Mouse (Mus musculus): ENCODE measurements around the gene Atp8a1.
A peak's percentile ranks its signal among the peaks of the same experiment; 100 is the strongest.

Gene Atp8a1

DNA sequence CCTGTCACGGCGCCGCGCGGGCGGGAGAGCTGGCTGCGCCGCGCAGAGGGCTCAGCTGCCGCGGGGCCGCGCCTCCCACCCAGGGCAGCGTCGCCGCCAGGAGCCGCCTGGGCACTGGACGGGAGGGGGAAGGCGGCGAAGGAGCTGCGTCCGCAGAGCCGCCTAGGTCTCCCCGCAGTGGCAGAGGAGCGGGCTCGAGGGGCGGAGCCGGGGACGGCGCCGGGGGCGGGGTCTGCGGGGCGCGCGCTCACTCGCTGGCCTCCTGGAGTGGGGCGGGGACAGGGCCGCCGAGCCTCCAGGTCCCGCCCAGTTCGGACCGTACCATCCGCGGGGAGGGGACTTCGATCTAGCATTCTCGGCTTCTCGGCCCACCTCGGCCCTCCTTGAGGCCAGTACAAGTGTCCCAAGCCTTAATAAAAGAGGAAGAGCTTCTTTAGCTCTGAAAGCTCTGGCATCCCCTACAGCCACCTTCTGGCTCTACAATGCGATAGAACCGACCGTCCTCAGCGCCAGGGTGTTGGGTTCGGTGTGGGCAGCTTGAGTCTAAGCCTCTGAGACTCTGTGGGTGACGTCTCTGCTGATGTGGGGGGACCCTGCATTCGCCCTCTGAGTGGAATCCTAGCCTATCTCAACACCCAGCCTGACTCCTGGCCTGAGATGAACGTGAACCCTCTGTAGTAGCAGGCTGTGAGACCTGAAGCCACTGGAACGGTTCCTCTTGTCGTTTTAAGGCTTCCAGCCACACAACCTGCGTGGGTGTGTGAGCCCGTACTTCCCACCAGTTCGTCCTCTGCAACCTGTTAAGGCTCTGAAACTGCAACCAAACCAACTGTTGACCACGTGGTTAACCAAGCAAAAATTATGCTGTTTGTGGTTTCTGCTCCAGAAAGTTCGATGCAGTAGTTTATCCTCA lies at the start of gene Atp8a1:
TSS of gene Atp8a1 (minus strand) at position 182 of the 913 bp plus-strand sequence.
- DNase-seq, result peak; percentile 100

DNA sequence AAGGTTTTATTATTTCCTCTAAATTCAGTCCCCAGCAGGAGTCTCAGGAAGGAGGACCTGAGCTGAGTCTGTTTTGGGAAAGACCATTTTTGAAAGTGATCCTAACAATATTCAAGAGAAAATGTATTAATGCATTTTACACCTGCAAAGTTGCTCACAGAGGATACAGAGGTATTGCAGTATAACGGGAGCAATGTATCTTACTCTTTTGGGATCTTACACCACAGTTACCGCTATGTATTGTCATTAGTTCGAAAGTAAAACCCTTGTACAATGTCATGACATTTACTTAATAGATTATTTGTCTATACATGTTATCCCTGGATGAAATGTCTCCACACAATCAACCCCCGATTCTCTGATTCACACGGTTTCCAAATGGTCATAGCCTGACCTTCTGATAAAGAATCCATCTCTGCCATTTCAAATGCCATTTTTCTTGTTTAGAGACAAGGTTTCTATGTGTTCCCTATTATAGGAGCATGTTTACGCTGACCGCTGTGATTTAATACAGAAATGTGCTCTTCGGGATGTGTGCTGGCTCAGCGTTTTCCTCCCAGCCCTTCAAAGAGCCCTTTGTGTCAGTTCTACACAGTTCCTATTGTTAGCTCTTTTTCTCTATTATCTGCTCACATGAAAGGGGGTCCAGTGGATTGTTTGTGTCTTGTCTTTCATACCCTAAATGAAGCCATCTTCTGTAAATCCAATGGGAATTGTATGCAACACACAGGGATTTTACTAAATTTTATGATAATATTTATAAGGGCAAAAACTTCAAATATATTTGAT lies 37.4 kb upstream of the Atp8a1 start:
- DNase-seq, result no peak

DNA sequence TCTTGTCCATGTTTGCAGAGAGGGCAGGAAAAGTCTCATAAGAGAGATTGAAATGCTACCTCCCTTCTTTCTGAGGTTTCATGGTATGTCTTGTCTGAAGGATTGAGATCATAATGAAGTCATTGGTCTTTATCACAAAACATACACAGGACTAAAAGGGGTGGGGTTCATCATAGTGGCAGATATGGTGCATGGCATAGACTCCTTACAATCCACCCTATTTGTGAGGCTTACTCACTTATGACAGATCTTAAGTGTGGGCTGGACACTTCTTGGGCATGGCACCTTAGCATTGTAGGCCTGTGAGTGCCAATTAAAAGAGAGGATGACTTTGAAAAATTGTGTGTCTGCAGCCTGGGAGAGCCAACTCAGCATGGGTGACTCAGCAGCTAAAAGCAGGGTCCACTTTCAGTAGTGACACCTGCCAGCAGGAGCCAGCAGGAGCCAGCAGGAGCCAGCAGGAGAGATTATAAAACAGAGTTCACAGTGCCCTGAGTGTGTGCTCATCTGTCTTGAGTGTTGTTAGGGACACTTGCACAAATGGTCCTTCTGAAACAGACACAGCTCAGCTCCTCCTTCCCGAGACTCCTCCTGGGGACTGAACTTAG lies 36.4 kb upstream of the Atp8a1 start:
- DNase-seq, result no peak

DNA sequence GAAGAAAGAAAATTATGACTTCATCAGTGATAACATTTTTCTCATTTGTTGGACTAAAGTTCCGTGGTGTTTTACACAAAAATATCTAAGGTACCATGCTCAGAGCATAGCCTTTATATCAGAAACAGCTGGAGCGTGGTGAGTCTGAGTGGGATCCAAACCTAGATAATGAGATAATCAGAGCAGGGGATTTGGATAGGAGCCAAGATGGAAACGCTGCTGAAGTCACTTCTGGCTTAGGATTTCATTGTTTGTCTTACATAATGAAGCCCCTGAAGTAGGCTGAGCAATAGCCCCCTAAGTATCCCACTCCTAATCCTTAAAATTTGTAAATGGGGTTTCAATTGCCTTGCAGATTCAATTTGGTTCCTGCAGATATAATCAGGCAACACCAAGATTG lies 24.2 kb upstream of the Atp8a1 start:
- no peak for DNase-seq

DNA sequence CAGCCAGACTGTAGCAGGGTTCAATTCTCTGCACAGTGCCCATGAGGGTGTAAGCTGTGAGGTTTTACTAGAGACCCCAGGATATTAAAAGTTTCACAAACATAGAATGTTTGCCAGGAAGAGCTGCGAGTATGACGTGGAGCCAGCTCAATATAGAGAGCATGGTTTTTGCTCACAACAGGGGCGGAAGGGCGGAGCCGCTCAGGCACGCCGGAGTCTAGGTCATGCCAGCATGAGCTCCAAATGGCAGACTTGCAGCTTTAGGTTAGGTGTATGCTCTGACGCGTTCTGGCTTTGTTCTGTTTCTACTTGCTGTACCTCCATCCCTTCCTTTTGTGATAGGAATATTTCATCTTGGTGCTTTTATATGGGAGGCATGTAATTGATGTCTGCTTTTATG lies 19.0 kb upstream of the Atp8a1 start:
- DNase-seq, result no peak

DNA sequence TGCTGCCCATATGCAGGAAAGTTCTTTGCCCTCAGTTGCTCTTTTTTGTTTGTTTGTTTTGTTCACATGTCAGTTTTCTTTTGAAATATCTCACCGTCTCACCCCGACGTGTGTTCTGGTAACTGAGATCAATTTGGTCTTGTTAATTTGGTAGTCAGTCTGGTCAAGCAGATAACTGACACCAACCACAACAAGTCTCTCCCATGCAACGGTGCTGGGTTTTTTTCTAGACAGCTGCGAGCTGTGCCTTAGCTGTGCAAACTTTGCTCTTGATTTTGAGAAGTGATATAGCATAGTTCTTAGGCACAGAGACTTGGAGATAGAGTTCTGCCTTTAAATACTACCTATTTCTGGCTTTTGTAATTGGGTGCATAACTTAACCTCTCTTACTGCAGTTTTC lies 18.4 kb upstream of the Atp8a1 start:
- no peak for DNase-seq

DNA sequence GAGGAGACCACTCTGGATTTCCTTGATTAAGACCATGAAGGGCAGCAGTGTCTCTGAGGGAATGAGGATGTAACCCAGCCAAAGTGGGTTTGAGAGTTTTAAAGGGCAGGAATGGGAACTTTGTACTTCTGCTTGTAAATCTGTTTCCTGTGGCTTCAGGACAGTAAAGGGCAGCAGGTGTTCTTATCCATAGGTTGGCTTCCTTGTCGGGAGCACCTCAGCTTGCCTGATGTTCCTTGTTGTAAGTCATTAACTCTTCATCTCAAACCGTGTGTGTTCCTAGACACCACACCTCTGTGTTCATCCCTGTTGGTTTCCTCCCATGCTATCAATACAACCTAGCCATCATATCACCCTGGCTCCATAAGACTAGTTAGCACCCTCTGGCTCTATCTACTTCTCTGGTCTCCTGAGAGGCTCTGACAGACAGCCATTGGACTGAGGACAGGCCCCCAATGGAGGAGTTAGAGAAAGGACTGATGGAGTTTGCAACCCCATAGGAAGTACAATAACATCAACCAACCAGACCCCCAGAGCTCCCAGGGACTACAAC lies 17.4 kb upstream of the Atp8a1 start:
- no peak for DNase-seq

DNA sequence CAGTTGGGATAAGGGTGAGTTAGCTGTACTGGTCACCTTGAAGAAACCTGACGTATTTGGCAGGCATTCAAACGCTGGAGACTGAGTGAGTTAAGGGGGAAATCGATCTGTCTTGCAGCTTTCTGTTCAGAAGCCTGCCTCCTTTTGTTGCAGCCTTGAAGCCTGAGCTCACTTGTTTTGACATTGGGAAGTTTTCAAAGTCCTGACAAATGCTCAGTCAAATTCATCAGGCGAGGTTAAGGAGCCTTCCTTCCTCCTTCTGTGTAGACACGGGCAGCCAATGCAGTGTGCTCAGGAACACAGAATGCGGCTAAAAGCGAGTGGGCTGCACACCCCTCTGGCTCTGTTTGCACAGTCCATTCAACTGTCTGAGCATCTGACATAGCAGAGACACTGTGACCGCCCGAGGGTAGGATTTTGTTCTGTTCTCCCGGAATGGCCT lies 16.7 kb upstream of the Atp8a1 start:
- no peak for DNase-seq

DNA sequence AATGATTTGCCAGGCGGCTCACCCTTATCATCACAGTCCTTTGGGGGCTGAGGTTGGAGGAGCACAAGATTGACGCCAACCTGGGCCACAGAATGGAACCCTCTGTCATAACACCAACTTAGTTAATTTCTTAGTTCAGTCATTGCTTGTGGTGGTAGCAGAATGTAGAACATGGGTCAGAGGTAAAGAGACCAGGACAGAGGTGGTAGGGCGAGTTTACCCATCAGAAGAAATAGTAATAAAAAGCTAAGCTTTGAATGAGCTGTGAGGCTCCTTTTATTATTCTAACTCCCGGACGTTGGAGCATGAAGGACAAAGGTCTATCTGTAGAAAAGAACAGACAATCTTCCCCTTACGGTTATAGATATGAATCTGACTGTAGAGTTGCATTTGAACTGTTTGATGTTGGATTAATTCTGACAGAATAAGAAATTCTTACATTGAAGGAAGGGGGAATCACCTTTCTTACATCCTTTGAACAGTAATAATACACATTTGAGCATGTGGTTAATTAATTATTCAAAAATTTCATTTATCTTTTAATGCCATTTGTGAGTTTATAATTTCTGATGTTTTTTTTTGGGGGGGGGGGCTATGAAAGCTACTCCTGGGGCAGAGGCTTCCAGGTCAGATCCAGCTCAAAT lies 7.9 kb upstream of the Atp8a1 start:
- no peak for DNase-seq

DNA sequence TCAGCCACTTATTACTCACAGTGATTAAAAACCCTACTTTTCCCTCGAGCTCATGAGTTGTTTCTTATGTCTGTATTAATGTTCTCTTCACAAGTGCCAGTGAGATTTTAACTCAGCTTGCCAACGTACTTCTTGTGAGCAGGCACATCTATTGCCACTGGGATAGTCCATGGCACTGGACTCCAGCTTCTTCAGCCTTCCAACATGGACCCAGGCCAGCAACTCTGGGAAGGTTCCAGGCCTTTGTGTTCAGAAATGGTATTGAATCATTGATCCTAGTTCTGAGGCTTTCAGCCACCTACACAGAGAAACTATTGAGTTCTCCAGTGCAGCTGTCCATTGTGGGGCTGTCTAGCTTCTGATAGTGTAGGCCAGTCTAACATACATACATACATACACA lies 5.6 kb upstream of the Atp8a1 start:
- DNase-seq, result no peak

DNA sequence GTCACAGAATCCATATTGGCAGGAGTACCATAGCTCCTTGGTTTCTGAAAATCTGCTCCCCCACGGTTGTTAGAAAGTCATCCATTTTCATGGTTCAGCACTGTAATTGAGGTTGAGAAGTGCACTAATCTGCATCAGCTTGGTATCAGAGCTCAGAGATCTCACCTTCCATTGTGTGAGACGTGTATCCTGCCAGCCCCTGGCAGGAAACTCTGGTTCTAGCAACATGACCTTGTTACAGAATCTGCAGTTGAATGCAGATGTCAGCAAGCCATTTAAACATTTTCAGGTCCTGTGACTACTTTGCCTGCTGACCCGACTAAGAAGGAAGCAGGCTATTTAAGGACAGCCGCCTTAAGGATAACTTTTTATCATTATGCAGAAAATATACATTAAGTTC lies 2.2 kb upstream of the Atp8a1 start:
- no peak for DNase-seq

DNA sequence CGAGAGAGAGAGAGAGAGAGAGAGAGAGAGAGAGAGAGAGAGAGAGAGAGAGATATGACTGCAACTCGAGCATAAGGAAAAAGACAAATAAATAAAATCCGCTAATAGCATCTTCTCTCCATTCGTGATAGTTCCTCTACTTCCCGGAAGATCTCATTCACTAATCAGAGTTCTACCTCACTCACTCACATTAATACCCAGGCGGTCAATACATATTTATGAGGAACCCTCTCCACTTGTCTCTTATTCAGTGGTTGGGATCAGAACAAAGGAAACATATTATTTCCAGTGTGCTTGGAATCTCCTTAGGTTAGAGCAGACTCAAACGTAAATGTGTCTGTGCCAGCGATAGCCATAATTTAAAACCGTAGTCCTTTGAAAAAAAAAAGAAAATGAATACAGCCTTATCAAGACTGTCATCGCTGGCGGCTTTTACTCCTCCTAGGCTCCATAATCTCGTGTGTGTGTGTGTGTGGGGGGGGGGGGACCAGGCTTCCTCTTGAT lies 1.3 kb upstream of the Atp8a1 start:
- DNase-seq, result no peak

DNA sequence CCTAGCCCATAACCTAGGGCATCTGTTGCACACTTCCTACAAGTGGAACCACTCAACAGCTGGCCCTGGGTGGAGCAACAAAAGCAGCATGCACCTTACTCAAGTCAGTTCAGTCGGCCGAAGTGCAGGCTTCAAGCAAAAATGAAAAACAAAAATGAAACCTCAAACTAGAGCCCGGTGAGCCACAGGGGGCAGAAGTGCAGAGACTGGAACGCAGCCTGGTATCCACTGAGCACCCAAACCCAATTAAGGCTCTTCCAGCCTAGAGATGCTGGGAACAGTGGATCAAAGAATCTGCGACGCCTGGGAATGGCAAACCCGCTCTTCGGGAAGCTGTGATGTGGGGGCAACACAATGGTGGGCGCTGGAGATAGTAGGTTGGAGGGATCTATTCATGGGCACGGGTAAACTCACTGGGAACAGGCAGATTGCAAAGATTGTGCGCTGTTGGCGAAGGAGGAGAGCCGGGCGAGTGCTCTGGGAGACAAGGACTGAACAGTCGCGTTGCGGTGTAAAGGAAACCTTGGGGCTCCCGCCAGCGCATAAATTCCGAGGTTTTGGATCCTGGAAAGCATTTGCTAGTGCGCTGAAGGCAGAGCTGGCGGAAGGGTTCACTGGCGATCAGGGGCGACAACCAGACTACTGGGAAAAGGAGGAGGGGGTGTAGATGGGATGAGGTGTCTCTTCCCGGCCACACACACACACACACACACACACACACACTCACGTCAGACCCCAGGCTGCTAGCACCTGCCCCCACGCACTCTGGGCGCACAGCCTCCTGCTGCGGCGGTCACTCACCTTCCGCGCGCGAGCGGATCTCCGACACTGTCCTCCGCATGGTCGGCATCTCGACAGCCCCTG lies 641 bp downstream of the Atp8a1 start:
- peak; percentile 65 to 74 for DNase-seq

DNA sequence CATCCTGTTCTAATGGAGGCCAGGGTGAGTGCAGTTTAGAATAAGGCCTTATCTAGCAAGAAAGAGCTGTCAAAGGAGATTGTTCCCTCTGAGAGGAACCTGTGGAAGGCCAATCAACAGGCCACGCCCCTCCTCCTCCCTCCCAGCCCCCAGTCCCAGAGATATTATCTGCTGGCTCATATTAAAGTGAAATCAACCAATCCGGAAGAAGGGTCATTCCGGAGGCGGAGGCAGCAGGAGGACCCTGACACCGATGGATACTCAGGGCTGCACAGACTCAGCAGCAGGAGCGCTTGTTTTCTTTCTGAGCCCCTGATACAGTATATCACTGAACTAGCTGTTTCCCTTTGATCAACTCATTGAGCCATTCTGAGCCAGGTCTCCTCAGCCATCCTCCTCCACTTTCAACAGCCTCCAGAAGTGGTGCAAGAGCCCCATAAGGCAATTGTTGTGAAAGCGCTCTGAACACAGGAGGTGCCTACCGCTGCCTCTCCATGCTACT lies 2.0 kb downstream of the Atp8a1 start:
- DNase-seq, result peak; percentile 49 to 53

DNA sequence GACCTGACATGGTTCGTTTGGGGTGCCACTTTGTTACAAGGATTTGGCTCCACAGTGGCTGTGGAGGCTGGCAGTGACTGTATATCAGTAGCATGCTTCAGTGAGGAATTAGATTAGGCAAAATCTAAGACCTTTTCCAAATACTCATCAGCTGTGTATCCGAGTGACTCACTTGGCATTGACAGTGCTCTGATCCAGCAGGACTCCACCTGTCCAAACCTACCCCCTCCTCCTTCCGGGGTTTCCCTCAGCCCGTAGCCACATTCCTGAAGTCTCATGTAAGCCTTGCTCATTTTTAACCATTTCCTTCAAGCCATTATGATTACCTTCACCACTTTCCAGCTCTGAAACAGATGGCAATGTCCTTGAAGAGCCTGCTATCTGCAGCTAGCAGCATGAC lies 3.2 kb downstream of the Atp8a1 start:
- peak; percentile 33 to 57 for DNase-seq

DNA sequence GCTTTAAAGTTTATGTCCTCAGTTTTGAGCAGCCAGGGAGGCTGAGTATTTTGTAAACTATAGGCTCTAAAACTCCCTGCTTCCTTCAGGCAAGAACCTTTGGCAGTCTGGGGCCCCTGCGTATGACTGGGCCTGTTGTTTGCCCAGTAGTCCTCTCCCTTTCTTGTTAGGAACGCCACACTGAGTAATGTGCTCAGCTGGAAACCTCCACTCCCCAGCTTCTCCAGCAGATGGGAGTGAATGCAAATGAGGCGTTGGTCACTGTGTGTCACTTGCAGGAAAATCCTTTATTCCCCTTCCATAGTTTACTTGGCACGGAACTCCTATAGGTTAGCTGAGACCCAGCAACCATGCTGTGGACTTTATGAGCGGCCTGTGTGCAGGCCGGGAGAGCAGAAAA lies 4.9 kb downstream of the Atp8a1 start:
- DNase-seq, result no peak

DNA sequence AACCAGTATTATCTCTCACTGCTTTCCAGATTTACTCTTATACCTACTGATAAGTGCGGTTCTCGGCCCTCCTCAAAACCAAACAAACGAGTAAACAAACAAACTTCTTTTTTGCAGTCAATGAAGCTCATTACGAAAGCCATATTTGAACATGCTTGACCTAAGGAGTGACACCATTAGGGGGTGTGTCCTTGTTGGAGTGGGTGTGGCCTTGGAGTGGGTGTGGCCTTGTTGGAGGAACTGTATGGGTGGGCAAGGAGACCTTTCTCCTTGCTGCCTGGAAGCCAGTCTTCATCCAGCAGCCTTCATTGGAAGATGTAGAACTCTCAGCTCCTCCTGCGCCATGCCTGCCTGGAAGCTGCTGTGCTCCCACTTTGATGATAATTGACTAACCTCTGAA lies 13.4 kb downstream of the Atp8a1 start:
- no peak for DNase-seq

DNA sequence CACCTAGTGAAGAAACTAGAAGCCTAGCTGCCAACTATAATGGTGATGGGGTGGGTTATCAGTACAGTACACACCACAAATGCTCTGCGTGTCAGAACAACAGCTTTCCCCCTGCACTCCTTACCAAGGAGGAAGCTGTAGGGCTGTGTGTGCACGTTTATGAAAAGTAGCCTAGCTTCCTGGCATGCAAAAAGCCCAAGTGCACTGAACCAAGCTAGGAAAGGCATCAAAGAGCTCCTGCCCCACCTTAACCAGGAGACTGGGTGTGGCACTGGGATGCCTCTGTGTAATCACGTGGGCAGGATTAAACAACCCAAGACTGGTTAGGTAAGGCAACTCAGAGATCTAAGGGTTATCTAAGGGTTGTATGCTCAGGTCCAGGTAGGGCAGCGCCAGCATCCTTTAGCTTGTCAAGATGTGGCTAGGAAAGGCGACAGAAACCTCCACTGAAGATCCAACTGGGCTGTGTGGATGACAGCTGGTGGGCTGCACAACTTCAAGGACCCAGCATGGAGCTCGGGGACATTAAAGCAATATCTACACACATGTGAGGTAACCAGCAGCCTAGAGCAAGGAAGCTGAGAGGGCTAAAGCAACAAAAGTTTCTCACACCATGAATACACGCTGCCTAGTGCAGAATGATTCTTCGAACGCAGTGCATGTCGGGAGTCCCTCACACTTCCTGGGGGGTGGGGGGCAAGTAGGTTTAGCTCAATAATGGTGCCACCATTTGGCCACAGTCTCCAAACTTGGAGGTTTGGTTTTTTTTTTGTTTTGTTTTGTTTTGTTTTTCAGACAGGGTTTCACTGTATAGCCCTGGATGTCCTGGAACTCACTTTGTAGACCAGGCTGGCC lies 15.7 kb downstream of the Atp8a1 start:
- DNase-seq, result no peak

DNA sequence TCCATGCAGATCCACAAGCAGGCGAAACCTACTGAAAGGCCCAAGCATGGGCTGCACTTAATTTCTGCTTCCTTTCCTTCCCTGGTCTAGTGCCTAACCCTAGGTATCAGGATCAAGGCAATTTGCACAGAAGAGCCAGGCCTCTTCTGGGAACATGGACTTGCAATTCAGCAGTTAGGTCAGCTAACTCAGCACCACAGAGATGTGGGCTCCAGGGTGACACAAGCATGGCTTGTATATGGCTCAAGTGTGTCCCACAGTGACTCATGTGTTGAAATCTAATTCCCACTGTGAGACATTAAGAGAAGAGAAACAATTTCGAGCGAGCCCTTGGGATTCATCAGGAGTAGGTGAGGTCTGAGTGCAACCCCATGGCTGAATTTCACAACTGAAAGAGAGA lies 18.9 kb downstream of the Atp8a1 start:
- DNase-seq, result no peak

DNA sequence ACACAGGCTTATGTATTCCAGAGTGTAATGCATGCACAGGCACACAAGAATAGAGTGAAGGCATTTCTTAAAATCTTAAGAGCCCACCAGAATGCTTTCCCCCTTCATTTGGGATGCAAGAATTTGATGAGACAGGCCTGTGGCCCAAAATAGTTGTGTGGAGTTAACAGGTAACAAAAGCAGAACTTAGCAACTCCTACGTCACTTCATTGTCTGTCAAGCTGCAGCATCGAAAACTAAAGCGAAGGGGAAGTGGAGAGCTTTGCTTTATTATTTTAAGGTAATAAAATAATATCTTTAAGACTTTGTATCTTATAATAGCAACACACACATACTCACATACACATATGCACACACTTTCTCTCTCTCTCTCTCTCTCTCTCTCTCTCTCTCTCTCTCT lies 20.3 kb downstream of the Atp8a1 start:
- DNase-seq, result no peak

Measured in cerebellum, postnatal 25 days (tissue).